In genomic region chr11:118570164-118570563, GRCm38 (mm10) we compare ENCODE assay signal across 11 mouse cellular contexts.
DNase-seq lines count a peak whose midpoint lies in the region; ATAC-seq and TF ChIP-seq lines count a peak whose summit lies in the region.
"Had no signal": no experiment of that assay in that cellular context is flagged by ENCODE, and none has a peak within 500 bp of the region (broad histone marks: within the 10 kb centered on the region; RNA-seq: fewer than 3 reads in every experiment).

No protein-coding gene starts in this region.

- no peaks in the 10 kb centered on the region for H3K9me3 ChIP-seq in heart, embryonic 10.5 days
- H3K9me3 ChIP-seq in E14TG2a.4 (ENCODE audit: low read length) = peaks cover 13% of the 10 kb centered on the region
- H3K9me3 ChIP-seq in forebrain, embryonic 13.5 days (replicated peaks) = no peaks in the 10 kb centered on the region
- H3K9me3 ChIP-seq in midbrain, embryonic 10.5 days (replicated peaks) = no peaks in the 10 kb centered on the region

- peaks cover 19% of the 10 kb centered on the region for H3K4me1 ChIP-seq in heart, embryonic 10.5 days
- H3K4me1 ChIP-seq in E14TG2a.4 (replicated peaks; ENCODE audit: low read depth, low read length) = peaks cover 20% of the 10 kb centered on the region
- H3K4me1 ChIP-seq in forebrain, embryonic 13.5 days = peaks cover 30% of the 10 kb centered on the region
- peaks cover 34% of the 10 kb centered on the region for H3K4me1 ChIP-seq in midbrain, embryonic 10.5 days

- no peak for ATAC-seq in forebrain, embryonic 13.5 days
- ATAC-seq in granulocyte monocyte progenitor cell, adult 5-6 weeks (replicated peaks; ENCODE audit: poor library complexity, severe bottlenecking) = no peak

- H3K9ac ChIP-seq in forebrain, embryonic 13.5 days = peak overlapping the region; percentile 57

- peak overlapping the region; percentile 68 for H3K4me2 ChIP-seq in forebrain, embryonic 13.5 days

- no peak overlapping the region for H3K27ac ChIP-seq in heart, embryonic 10.5 days
- H3K27ac ChIP-seq in forebrain, embryonic 13.5 days = no peak overlapping the region
- no peak overlapping the region for H3K27ac ChIP-seq in midbrain, embryonic 10.5 days (replicated peaks)
- H3K27ac ChIP-seq: gastrocnemius, adult 2 months had no signal

- DNase-seq in heart, embryonic 10.5 days (ENCODE audit: low spot score) = no peak
- no peak for DNase-seq in heart, adult 8-10 months (ENCODE audit: low spot score)
- DNase-seq in midbrain, embryonic 10.5 days (ENCODE audit: low spot score) = no peak
- DNase-seq in gastrocnemius, postnatal 10 days = no peak
- no peak for DNase-seq in layer of hippocampus, postnatal 36 days
- DNase-seq: cerebellum, adult 9-10 months; gastrocnemius, adult 2 months; lung, postnatal 4 days had no signal

- H3K36me3 ChIP-seq in heart, embryonic 10.5 days = no peaks in the 10 kb centered on the region
- H3K36me3 ChIP-seq in E14TG2a.4 (ENCODE audit: insufficient read depth, low read length) = no peaks in the 10 kb centered on the region
- no peaks in the 10 kb centered on the region for H3K36me3 ChIP-seq in forebrain, embryonic 13.5 days (ENCODE audit: poor library complexity, severe bottlenecking)
- no peaks in the 10 kb centered on the region for H3K36me3 ChIP-seq in midbrain, embryonic 10.5 days

- TF ChIP-seq CTCF in E14TG2a.4 (conservative IDR thresholded peaks at IDR 0.05; ENCODE audit: low read length) = no peak

- peak overlapping the region; percentile 44 for H3K4me3 ChIP-seq in heart, embryonic 10.5 days
- H3K4me3 ChIP-seq in E14TG2a.4 (replicated peaks; ENCODE audit: low read length) = peak overlapping the region; percentile 84
- peak overlapping the region; percentile 41 for H3K4me3 ChIP-seq in forebrain, embryonic 13.5 days
- peak overlapping the region; percentile 48 for H3K4me3 ChIP-seq in midbrain, embryonic 10.5 days
- H3K4me3 ChIP-seq: gastrocnemius, adult 2 months had no signal

- H3K27me3 ChIP-seq in heart, embryonic 10.5 days (ENCODE audit: insufficient read depth, poor library complexity, severe bottlenecking) = peaks cover 98% of the 10 kb centered on the region
- peaks cover 86% of the 10 kb centered on the region for H3K27me3 ChIP-seq in E14TG2a.4 (ENCODE audit: insufficient read depth, low read length)
- peaks cover 70% of the 10 kb centered on the region for H3K27me3 ChIP-seq in forebrain, embryonic 13.5 days
- peaks cover 75% of the 10 kb centered on the region for H3K27me3 ChIP-seq in midbrain, embryonic 10.5 days (ENCODE audit: low read depth, poor library complexity, severe bottlenecking)

- under 1% methylated on average over 27 of the region's 27 CpGs for WGBS in heart, embryonic 10.5 days
- WGBS in forebrain, embryonic 13.5 days = under 1% methylated on average over 27 of the region's 27 CpGs
- WGBS in midbrain, embryonic 10.5 days = 1% methylated on average over 27 of the region's 27 CpGs
